Mouse (Mus musculus) urinary bladder, postnatal 14 days (tissue): ENCODE data around the gene Ppfia1.

Source experiments
- DNase-seq: peaks from one replicate; pipeline ENCODE4 v3.0.0; 2021; ENCODE audit warnings: low spot score

Gene Ppfia1

DNA sequence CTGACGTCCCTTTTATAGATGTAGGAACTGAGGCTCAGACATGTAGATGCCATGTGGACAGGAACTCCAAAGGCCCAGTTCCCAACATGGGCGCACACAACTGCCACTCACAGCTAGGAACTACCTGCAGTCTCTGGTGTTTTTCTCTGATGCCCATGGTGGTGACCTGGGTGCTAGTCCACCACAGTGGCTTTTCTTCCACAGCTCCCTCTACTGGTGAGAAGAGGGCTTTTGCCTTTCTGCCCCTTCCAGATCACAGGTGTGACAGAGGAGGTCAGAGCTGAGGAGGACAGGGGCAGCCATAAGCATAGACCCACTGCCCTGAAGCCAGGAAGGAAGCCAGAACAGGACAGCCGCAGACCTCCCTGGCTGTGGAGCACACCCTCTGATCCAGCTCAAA is 126.1 kb downstream of the Ppfia1 start:
- DNase-seq, result no peak
